Mouse (Mus musculus) adrenal gland, adult 18-20 months (tissue): ENCODE measurements around the gene Atp8a2. TPM values are rescaled to one million over a fixed set of nuclear protein-coding genes. Genes with fewer than 3 reads are reported as not detected.
"Not testable (repeated sequence)": the region's sequence is repeated elsewhere in the genome, so short reads cannot be mapped to it uniquely, and the experiment has no call there.

Experiments used
- DNase-seq, 2 experiments: peaks; one replicate each; pipeline ENCODE4 v3.0.0; 2021 to 2022; ENCODE audit warnings: low spot score in 2 of 2
- total RNA-seq, 2 experiments: library from RNA; stranded (reverse); gene quantifications; 1 replicate in 1 of 2; 2 replicates in 1 of 2; pipeline ENCODE4 v1.2.3; 2021

The Atp8a2 gene
- total RNA-seq, 2 experiments from 2014 or later: 1.1 to 2.0 TPM

- DNase-seq: no peak
Observed at GRCm38 (mm10) chr14:59853139-59853538, 343.8 kb downstream of the Atp8a2 start.

GRCm38 (mm10) chr14:59846609-59847375, 350.2 kb downstream of the Atp8a2 start:
- no peak for DNase-seq

DNA sequence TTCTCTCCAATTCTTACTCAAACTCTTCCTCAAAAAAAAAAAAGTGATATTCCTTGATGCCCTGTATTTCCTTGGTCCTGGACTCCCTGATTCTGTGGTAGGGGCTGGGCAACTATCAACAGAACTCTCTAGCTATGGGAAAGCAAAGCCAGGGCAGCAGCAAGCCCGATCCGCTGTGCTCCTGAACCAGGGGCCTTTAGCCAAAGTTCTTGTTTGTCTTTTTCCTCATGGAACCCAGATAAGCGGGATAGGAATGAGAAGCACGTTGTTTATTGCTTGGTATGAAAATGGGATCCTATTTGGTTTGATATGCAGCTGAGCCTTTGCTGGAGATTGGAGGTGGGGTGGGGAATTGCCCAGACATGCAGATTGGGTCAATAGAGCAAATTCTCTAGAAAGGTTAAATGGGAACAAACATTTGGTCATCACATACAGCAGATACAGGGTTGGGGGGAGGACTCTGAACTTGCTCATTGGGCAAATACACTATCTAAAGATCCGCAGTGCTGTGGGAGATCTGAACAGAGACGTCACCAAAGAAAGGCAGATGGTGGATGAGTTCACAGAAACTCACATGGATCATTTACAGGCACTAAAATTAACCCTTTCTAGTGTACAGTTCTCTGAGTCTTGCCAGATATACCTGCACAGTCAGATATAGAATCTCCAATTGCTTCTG, 353.6 kb downstream of the Atp8a2 start:
- DNase-seq: no peak

GRCm38 (mm10) chr14:59839951-59840720, 356.8 kb downstream of the Atp8a2 start:
- DNase-seq: no peak

DNA sequence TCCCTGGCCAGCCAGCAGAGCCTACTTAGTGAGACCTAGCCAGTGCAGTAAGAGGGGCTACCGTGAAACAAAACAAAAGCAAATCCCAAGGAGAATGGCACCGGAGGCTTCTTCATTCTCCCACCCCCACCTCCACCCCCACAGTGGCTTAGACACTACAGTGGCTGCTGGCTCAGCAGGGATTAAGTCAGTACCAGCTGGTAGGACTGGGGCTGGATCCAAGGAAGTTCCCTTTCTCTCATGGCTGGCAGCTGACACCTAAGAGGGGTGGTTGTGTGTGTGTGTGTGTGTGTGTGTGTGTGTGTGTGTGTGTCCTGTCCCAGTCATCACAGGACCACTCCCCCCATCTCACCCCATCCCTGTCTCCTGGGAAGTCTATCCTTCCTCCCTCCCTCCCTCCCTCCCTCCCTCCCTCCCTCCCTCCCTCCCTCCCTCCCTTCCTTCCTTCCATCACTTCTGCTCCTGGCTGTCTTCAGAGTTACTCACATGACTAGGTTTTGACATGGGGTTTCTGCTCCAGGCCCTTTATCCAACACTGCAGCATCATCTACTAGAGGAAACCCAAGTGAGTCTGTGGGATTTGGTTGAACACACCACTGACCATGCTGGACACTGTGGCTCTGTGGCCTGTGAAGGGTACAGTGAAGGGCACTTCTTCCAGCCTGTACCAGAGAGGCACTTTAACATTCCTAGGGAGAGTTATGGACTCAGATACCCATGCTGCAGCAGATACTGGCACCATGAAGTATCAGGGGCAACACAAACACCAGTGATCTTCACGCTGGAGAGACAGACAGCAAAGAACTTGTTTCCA, 358.3 kb downstream of the Atp8a2 start:
- DNase-seq: not testable (repeated sequence)

GRCm38 (mm10) chr14:59837691-59838241, 359.2 kb downstream of the Atp8a2 start:
- not testable (repeated sequence) for DNase-seq

- DNase-seq: no peak
Observed at GRCm38 (mm10) chr14:59836876-59837543, 360.0 kb downstream of the Atp8a2 start.

GRCm38 (mm10) chr14:59829580-59829979, 367.4 kb downstream of the Atp8a2 start:
- no peak for DNase-seq

DNA sequence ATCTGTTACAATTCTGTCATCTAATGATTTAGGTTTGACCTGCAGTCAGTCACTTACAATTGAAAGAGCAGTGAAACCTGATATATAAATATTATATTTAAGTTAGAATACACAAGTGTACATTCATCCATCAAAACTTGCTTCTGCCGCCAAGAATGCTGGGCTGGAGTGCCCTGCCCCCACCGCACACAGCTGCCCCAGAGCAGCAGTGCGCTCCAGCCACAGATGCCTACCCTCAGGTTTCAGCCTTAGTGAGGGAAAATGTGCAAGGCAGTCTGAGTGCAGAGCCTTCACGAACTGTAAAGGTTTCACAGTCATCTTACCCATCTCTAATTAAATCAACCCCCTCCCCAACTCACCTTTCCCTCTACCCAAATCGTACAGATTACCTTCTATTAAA, 369.6 kb downstream of the Atp8a2 start:
- no peak for DNase-seq

DNA sequence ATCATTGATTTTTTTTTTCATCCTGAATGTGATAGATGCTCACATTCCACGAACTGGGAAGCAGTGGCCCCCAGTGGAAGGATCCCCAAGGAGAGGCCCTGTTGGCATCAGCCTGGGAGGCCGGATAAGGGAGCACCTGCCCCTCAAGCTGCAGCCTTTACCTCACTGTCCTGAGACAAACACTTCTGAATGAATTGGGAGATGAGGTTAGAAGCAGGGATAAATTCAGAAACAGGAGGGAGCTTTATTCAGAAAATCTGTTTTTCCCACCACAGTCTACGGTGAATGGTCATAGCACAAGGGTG, 376.9 kb downstream of the Atp8a2 start:
- DNase-seq: no peak

- DNase-seq: no peak
Observed at GRCm38 (mm10) chr14:59819215-59820114, 377.5 kb downstream of the Atp8a2 start.

GRCm38 (mm10) chr14:59810316-59810715, 386.7 kb downstream of the Atp8a2 start:
- DNase-seq: not testable (repeated sequence)

- no peak for DNase-seq
Observed at GRCm38 (mm10) chr14:59809790-59810189, 387.2 kb downstream of the Atp8a2 start.

DNA sequence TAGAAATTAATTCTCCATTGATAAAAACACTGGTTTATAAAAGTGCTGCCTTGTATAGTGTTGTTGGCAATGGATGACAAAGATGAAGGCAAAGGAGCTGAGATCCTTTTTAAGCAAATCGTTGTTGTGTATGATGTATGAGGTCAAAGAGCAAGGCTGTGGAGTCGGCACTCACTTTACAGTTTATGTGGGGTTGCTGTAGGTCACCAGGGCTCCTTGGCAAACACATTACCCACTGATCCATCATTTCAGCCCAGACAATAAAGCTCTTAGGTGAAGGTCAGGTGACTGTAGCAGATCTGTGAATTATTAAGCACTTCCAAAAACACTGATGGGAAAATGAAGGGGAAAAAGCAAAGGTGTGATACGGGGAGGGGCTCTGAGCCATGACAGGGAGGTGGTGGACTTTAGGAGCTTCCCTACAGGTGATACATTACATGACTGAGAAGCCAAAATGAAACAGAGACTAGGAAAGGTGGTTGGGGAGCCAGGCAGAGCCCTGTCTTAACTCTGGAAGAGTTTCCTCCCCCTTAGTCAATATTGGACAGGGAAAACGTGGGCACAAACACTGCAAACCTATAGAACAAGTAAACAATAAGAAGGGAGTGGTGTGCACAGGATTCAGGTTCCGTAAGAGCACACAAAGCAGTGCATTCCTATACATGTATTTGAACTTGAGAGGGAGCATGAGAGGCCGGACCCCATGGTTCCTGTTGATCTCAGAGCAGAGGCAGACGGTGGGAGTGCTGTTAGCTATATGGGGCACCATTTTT, 389.3 kb downstream of the Atp8a2 start:
- peak in 1 of 2 experiments; percentile 3 for DNase-seq

GRCm38 (mm10) chr14:59806910-59807309, 390.1 kb downstream of the Atp8a2 start:
- peak in 1 of 2 experiments; percentile 5 for DNase-seq

GRCm38 (mm10) chr14:59806159-59806558, 390.8 kb downstream of the Atp8a2 start:
- DNase-seq: no peak

DNA sequence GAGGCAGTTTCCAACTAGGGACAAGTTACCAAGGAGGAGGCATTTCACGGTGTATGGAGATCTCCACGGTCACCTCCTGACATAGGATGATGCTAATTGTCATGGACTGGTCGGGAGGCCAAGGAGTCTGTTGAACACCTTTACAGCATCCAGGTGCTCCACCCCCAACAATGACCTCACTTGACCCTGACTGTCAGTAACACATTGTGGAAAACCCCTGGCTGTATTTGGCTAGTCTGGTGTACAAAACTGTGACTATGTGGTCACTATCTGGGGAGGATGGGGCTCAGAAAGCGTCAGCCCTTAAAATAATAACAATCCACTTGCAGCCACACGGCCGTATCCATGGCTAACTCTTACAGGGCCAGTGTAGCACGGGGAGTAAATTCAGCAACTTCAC, 391.3 kb downstream of the Atp8a2 start:
- no peak for DNase-seq

GRCm38 (mm10) chr14:59801961-59802599, 394.9 kb downstream of the Atp8a2 start:
- DNase-seq: no peak
